Mouse (Mus musculus) midbrain, postnatal 0 days (tissue): ENCODE data around the gene Ell. TPM values are rescaled to one million over a fixed set of nuclear protein-coding genes. Genes with fewer than 3 reads are reported as not detected.

Experiments
- ATAC-seq: fragments of 200-750 bp; cut with Nextera tagmentation; 2 replicates; pipeline ENCODE4 v1.8.0; 2017; ENCODE audit warnings: moderate number of reproducible peaks, mild to moderate bottlenecking, moderate TSS enrichment, moderate library complexity; ENCODE audit not compliant: low FRiP score
- DNase-seq: peaks from one replicate; pipeline ENCODE4 v3.0.0-alpha.2; 2015; ENCODE audit warnings: low spot score
- H3K27ac ChIP-seq: fragments of 300-500 bp; sonication (generic); 2 replicates; pipeline ENCODE4 v1.5.1; 2014; ENCODE audit warnings: low read depth, mild to moderate bottlenecking, low read length, mixed read lengths
- H3K27me3 ChIP-seq: fragments of 300-500 bp; sonication (generic); 2 replicates; pipeline ENCODE4 v1.6.1; 2014; ENCODE audit warnings: low read length, control low read depth, mixed read lengths; ENCODE audit not compliant: insufficient read depth
- H3K36me3 ChIP-seq: fragments of 300-500 bp; sonication (generic); 2 replicates; pipeline ENCODE4 v1.6.1; 2014; ENCODE audit warnings: low read length, control low read depth, mixed read lengths; ENCODE audit not compliant: insufficient read depth
- H3K4me1 ChIP-seq: fragments of 300-500 bp; sonication (generic); 2 replicates; pipeline ENCODE4 v1.6.1; 2014; ENCODE audit warnings: mild to moderate bottlenecking, control low read depth, antibody characterized with exemption, low read length, mixed read lengths; ENCODE audit not compliant: insufficient read depth
- H3K4me2 ChIP-seq: fragments of 300-500 bp; sonication (generic); 2 replicates; pipeline ENCODE4 v1.6.1; 2014; ENCODE audit warnings: low read depth, mild to moderate bottlenecking, low read length, mixed read lengths; ENCODE audit not compliant: poor library complexity, severe bottlenecking
- H3K4me3 ChIP-seq: fragments of 300-500 bp; sonication (generic); 2 replicates; pipeline ENCODE4 v1.5.1; 2014; ENCODE audit warnings: low read depth, mild to moderate bottlenecking, low read length, moderate library complexity
- H3K9ac ChIP-seq: fragments of 300-500 bp; sonication (generic); replicated peaks from 2 replicates; pipeline ENCODE4 v1.6.1; 2014; ENCODE audit warnings: mild to moderate bottlenecking, low read length, moderate library complexity, mixed read lengths; ENCODE audit not compliant: poor library complexity, severe bottlenecking
- H3K9me3 ChIP-seq: fragments of 300-500 bp; sonication (generic); 2 replicates; pipeline ENCODE4 v1.6.1; 2016; ENCODE audit warnings: low read length, control low read depth
- CTCF ChIP-seq: IDR thresholded peaks from 2 replicates; pipeline ENCODE4 v1.5.1; 2016; ENCODE audit warnings: antibody characterized with exemption, mild to moderate bottlenecking
- WGBS: fragments of 180-500 bp; shearing (Covaris S2); extraction: QIAGEN DNeasy Blood & Tissue Kit; methylation state at CpG from one replicate; pipeline ENCODE4 v1.1.7; 2014; 5-methylcytosine and 5-hydroxymethylcytosine counted together
- polyA plus RNA-seq: library from polyadenylated mRNA; unstranded; fragments of >200 nt; fragmentation: Nextera tagmentation; extraction: Ambion mirVana; gene quantifications from 2 replicates; pipeline ENCODE4 v1.2.1, GENCODE M21; 2015
- total RNA-seq: library from RNA; depleted of rRNA; stranded (reverse); fragments of >200 nt; gene quantifications from 2 replicates; pipeline ENCODE4 v1.2.3, GENCODE M21; 2014

Gene Ell
- total and polyA plus RNA-seq, 2 experiments from 2014 or later = 13.2 to 14.1 TPM

DNA sequence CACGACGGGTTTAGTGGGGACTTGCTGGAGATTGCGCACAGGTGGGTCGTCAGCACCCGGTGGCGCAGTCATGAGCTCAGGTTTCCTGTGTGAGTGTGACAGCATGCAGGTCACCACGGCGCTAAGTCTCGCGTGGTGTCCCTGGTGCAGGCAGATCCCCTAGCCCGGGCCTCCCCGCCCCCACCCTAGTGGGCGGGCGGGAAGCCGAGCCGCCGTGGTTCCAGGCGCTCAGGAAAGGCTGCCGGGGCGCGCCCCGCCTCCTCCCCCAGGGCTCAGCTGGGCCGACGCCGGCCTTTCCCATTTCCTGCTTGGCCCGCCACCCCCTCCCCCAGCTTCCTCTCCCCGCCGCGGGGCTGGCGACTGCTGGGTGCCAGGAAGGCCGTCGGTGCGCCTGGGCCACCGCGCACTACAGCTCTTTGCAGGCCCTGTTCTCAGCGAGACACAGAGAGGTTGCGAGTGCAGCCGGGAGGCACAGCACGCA, 70.2 kb downstream of the Ell start:
- no peaks in the 10 kb centered on the region for H3K36me3 ChIP-seq
- H3K9me3 ChIP-seq = no peaks in the 10 kb centered on the region
- no peak; the same call in 1 of the 2 replicates for TF ChIP-seq CTCF
- peaks cover 26% of the 10 kb centered on the region for H3K4me1 ChIP-seq
- H3K4me3 ChIP-seq = peak overlapping the region; percentile 69
- WGBS = 0% methylated on average over 34 of the region's 39 CpGs
- DNase-seq (peak; percentile 74), ATAC-seq (peak; percentile 57)
- no peaks in the 10 kb centered on the region for H3K27me3 ChIP-seq
- peak overlapping the region; percentile 59 for H3K4me2 ChIP-seq
- H3K27ac ChIP-seq = peak overlapping the region; percentile 68
- peak overlapping the region; percentile 57 for H3K9ac ChIP-seq

DNA sequence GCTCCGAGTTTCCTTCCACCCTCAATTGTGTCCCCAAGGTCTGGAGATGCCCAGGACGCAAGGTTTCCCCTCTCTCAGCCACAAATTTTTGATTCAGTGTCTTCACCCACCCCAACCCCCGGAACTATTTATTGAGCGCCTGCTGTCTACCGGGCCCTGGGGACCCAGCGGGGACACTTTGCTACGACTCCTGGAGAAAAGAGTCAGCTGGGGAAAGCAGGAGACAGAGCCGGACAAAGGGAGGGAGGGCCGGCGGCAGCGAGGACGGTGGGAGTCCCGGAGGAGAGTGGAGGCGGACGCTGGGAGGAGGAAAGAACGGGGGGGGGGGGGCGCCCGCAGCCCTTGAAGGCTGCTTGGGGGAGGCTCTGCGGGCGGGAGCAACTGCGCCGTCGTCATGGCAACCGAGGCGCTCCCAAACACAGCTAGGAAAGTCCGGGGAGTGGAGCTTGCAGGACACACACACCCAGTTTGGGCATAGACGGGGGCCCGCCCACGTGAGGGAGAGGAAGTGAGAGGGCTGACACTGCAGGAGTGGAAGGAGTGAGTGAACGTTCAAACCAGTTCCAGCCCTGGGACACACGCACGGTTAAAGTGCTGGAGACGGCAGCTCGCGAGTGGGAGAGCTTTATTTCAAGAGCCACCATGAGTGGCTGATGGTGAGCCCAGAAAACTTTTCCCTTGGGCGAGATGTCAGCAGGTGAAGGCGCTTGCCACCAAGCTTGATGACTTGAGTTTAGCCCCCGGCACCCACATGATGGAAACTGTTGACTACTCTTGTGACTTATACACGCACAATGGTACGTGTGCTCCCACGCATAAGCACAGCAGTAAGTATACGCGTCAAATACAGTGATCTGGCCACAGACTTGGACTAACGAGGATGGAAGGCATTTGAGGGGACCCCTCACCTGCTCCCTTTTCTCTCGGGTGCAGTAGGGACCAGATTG, 70.9 kb downstream of the Ell start:
- Histone ChIP-seq H3K36me3 (no peaks in the 10 kb centered on the region), H3K9ac (peak overlapping the region; percentile 57), H3K4me2 (peak overlapping the region; percentile 59), H3K9me3 (no peaks in the 10 kb centered on the region), H3K27ac (peak overlapping the region; percentile 68), H3K4me3 (peak overlapping the region; percentile 69), H3K27me3 (no peaks in the 10 kb centered on the region), H3K4me1 (peaks cover 23% of the 10 kb centered on the region)
- TF ChIP-seq CTCF = no peak
- ATAC-seq = peak; percentile 10
- DNase-seq = peak; percentile 81
- WGBS = under 1% methylated on average over 43 of the region's 45 CpGs

DNA sequence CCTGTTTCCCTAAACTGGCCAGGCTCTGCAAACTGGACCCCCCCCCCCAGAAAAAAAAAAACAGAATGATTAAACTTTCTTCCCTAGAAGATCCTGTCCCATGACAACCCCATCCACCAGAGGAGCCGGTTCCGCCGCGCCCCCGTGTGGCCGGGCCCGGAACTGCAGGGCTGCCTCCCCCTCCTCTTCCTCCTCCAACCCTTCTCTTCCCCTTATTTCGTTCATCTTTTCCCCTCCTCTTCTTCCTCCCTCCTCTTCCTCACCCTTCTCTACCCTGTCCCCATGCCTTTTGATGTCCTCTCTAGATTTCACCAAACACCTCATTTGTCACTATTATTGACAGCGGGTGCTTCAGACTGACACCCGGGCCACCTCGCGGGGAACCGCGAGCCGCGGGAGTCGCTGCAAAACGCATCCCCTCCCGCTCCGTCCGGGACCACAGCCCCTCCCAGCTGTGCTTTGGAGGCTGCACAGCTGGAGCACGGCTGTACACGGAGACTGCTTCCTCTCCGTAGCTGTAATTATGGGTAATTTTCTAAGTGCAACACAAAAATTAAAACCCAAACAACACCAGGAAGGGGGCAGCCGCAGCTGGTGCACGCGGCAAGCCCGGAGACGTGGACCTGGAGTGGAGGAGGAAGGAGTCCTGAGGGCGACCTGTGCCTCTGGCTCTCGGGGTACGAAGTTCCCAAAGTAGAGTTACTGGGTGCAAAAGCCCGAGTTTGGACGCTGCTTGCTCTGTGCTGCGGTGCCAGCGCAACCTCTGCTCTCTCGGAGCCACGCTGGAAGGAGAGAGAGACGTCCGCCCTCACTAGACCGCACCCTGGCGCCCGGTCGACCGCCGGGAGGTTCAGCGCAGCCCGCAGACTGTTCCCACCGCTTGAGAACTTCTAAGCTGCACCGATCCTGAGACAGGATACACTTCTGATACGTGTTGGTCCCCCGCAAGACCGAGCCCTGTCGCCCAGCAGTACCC, 71.8 kb downstream of the Ell start:
- Histone ChIP-seq H3K4me1 (peaks cover 23% of the 10 kb centered on the region), H3K27me3 (no peaks in the 10 kb centered on the region), H3K9ac (peak overlapping the region; percentile 46), H3K36me3 (no peaks in the 10 kb centered on the region), H3K9me3 (no peaks in the 10 kb centered on the region), H3K4me3 (peak overlapping the region; percentile 69), H3K27ac (peak overlapping the region; percentile 26; the same call in 1 of the 2 replicates), H3K4me2 (peak overlapping the region; percentile 59)
- DNase-seq = peak; percentile 48
- no peak for ATAC-seq
- TF ChIP-seq CTCF = peak; percentile 85
- WGBS = under 1% methylated on average over 54 of the region's 54 CpGs

DNA sequence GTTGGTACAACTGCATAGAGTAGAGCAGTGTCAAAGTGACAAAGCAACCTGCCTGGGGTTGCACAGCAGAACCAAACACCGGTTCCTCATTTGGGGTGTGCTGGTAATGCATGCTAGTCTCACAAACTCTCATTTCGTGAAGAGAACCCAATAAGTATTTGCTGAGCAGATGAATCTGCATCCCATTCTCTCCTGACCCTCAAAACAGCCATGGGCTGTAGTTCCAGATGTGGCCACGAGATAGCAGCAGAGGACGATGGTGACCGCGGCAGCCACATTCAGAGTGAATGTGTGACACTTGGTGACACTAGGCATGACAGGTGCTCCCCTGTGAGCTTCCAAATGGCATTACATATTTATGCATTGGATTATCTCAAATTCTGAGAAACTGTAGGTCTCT, 72.6 kb downstream of the Ell start:
- H3K36me3 ChIP-seq = no peaks in the 10 kb centered on the region
- no peaks in the 10 kb centered on the region for H3K9me3 ChIP-seq
- under 1% methylated on average over 6 of the region's 6 CpGs for WGBS
- TF ChIP-seq CTCF = peak; percentile 98
- peak; percentile 84 for DNase-seq
- peak overlapping the region; percentile 69 for H3K4me3 ChIP-seq
- H3K4me1 ChIP-seq = peaks cover 20% of the 10 kb centered on the region
- peak overlapping the region; percentile 46 for H3K9ac ChIP-seq
- no peaks in the 10 kb centered on the region for H3K27me3 ChIP-seq
- peak overlapping the region; percentile 59 for H3K4me2 ChIP-seq
- H3K27ac ChIP-seq = no peak overlapping the region
- no peak for ATAC-seq

DNA sequence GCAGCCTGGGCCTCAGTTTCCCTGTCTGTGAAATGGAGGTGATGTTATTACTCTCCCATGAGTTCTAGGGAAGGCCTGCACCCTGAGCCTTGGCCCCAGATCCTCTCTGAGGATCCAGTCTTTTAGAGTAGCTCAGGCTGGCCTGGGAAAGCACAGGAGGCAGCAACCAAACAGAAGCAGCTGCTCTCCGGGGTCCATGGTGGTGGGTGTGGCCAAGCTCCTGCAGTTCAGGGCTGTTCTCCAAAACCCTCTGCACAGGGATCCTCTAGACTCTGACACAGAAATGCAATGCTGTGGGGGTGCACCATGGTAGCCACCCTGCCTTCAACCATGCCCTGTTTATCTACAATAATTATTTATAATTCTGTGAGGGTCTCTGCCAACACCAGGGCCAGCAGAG, 74.5 kb downstream of the Ell start:
- no peak overlapping the region for H3K27ac ChIP-seq
- no peaks in the 10 kb centered on the region for H3K36me3 ChIP-seq
- H3K27me3 ChIP-seq = no peaks in the 10 kb centered on the region
- no peaks in the 10 kb centered on the region for H3K9me3 ChIP-seq
- TF ChIP-seq CTCF = no peak
- DNase-seq (no peak), ATAC-seq (no peak)
- H3K9ac ChIP-seq = no peak overlapping the region
- no peak overlapping the region for H3K4me2 ChIP-seq
- H3K4me1 ChIP-seq = peaks cover 14% of the 10 kb centered on the region
- WGBS = 27% methylated on average over 1 of the region's 1 CpGs
- no peak overlapping the region for H3K4me3 ChIP-seq
